Mouse (Mus musculus) right cerebral cortex, postnatal 25 days (tissue): Measurements from ENCODE around the gene Nipbl.

Experiments used
- DNase-seq: peaks from one replicate; pipeline ENCODE4 v3.0.0; 2022

Gene Nipbl

DNA sequence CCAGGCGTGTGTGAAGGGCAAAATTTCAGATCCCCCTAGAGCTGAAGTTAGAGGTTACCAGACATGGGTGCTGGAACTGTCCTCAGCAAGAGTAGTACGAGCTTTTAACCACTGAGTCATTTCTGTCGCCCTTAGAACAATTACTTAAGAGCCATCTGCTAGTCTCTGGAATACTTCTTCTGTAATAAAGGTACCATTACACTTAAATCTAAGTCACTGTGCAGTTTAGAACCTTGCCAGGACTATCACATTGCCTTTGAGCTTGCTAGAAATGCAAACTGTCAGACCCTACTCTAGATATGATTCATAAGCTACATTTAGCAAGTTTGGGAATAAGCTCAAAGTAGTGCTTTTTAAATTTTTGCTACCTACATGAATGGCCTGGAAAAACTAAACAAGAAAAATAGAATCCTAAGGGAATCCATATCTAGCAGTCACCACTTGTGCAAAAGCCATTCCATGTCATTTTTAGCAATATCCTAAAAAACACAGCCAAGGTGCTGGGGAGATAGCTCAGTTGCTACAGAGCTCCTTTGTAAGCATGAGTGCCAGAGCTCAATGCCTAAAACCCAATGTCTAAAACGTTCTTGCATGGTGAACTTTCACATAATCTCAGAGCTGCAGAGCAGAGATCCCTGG is 27.6 kb downstream of the Nipbl start:
- DNase-seq, result no peak

DNA sequence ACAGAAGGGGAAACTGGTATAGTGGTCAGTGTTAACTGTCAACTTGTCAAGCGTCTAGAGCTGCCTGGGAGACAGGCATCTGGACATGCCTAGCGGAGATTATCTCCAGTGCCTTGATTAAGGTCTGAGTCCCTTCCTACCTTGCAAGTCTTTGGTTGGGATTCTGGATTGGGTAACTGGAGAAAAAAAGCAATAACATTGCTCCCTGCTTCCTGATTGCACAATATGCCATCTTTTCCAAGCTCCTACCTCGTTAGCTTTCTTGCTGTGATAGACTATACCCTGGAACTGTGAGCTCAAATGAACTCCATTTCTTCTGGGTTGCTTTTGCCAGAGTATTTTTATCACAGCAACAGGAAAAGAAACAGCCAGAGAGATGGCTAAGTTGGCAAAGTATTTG is 30.9 kb downstream of the Nipbl start:
- DNase-seq, result no peak

DNA sequence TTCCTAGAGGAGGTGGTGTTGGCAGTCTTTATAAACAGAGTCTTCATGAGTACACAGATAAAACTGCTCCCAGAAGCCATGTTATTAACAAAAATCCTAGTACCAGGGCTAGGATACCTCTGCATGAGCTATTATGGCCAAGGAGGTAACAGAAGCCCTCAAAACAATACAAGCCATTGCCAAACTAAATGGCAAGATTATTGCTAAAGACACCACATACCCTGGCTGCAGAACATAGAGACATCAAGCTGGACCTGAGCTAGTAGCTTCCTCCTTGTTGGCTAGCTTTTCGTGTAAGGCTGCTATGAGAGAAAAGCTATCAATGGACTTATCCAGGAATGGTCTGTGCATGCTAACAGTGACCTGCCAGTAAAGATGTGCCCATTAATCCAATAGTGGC is 32.4 kb downstream of the Nipbl start:
- no peak for DNase-seq

GRCm38 (mm10) chr15:8411168-8411837 is 33.0 kb downstream of the Nipbl start:
- DNase-seq, result no peak

GRCm38 (mm10) chr15:8407082-8407481 is 37.2 kb downstream of the Nipbl start:
- DNase-seq, result no peak

GRCm38 (mm10) chr15:8406219-8406618 is 38.0 kb downstream of the Nipbl start:
- DNase-seq, result no peak

GRCm38 (mm10) chr15:8402591-8402990 is 41.7 kb downstream of the Nipbl start:
- no peak for DNase-seq

DNA sequence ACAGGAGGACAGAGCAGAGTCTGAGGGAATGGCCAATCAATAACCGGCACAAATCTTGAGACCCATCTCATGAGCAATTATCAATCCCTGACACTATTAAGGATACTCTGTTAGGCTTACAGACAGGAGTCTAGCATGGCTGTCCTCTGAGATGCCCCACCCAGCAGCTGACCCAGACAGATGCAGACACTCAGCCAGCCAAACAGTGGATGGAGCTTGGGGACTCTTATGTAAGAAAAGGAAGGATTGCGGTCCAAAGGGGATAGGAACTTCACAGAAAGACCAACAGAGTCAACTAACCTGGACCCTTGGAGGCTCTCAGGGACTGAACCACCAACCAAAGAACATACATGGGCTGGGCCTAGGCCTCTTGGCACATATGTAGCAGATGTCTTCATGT is 42.7 kb downstream of the Nipbl start:
- DNase-seq, result no peak

DNA sequence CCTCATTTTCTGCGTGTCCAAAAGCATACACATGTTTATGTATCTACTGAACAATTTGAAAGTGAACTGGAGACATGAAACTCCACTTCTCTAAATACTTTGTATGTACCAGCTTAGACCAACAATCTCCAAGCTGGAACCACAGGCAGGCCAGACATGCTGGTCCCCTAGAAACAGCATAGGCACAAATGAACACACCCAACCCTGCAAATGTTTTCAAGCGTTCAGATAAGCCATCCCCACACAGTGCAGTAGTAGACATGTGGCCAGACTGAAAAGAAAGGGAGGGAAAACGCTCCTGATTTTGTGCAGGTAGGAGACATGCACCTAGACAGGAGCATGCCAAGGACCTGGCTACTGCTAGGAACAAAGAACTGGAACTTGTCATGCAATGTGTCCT is 52.5 kb downstream of the Nipbl start:
- DNase-seq, result no peak

- no peak for DNase-seq
Measured at GRCm38 (mm10) chr15:8382213-8382612, 62.0 kb downstream of the Nipbl start.

- DNase-seq, result no peak
Measured at GRCm38 (mm10) chr15:8375657-8376056, 68.6 kb downstream of the Nipbl start.

GRCm38 (mm10) chr15:8374724-8375123 is 69.5 kb downstream of the Nipbl start:
- no peak for DNase-seq

DNA sequence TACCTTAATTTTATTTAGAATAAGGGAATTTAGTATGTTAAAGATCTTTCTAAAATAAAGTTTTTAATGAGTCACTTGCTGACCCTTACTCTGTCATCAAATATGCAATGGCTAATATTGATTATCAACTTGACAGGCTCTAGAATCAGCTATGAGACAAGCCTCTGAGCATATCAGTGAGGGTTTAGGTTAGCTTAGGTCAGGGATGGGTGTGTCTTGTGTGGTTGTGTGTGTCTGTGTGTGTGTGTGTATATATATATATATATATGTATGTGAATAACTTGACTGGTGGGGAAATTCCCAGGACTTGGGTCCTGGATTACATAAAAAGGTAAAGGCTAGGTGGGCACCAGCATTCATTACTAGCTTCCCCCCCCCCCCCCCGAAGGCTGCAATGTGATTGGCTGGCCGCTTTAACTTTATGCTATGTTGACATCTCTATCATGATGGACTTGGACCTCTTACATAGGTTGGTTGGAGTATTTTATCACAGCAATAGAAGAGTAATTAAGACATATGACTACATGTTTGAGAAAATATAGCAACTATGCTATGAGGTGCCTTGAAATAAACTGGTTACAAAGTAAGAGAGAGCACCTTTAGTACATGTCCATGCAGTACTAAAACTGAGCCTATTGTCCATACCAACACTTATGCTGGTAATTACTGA is 97.0 kb downstream of the Nipbl start:
- DNase-seq, result no peak

- DNase-seq, result no peak
Measured at GRCm38 (mm10) chr15:8340596-8340995, 103.7 kb downstream of the Nipbl start.

DNA sequence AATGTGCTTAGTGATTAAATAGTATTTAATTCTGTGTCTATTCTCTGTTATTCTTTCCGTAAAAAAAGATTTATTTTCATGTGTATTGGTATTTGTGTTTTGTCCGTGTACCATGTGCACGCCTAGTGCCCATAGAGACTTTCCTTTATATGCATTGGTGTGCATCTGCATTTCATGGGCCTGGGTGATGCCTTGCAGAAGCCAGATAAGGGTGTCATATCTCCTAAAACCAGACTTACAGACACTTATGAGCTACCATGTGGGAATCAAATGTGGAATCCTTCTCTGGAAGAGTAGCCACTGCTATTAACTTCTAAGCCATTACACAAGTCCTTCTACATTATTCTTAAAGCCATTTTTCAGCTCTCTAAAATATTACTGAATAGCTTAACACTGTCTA is 112.7 kb downstream of the Nipbl start:
- DNase-seq, result no peak

DNA sequence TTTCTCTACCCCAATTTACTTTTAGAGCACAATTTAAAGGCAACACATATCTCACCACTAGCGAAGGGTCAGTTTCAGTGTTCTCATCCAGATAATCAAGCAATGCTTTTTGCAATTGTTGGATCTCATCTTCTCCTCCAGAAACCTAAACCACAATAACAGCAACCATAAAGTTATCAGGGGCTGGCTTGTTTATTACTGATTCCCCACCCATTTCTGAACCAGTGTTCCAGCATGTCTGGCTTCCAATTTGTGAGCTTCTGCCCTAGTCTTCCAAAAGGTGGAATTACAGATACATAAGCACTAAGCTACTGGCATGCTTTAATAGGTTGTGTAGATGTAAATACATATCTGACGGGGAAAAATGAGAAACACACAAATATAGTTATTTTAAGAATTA is 118.6 kb downstream of the Nipbl start:
- DNase-seq, result no peak

DNA sequence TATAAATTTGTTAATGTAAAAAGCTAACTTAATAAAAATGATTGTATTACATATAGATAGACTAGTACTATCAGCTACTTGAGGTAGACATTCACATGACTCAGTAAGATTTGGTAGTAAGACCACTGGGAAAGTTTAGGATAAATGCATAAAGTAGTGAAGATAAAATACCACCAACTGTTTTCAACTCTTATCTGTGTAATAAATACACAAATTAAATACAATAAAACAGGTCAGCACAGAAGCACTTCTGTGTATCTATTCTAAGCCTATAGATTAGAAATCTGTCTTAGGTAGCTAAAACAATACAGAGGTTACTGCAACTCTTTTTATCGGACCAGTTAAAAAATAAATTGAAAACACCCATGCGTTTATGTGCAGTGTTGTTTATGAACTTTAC is 119.4 kb downstream of the Nipbl start:
- no peak for DNase-seq

DNA sequence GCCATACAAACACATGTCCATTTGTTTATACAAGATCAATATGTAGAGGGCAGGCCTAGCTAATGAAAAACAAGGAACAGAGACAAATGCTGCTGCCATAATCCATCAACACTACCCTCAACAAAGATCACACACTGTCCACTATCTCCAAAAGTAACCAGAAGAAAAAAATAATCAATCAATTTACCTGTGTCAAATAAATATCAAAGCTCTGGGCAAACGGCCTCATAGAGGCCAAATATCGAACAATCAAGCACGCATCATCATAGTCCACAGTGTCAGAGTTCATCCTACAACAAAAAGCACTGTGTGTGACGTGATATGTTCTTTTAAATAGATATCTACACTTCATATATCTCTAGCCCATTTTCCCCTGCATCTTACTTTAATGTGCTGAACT is 120.2 kb downstream of the Nipbl start:
- DNase-seq, result no peak

DNA sequence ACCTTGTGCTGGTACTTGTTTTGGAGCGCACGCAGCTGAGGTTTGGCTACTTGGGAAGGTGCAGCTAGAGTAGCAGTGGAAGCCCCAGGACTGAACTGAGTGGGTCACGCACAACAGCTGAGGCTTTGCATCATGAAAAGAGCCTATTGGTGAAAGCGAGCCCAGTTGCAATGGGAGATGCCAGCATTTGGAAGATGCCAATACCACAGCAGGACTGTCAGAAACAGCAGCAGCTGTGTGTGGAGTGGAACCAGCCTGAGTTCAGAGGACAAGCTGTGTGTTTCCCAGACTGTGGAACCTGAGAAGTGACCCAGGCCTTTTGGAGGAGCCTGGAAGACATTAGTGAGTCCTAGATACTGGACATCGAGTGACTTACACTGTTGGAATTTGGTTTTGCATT is 122.8 kb downstream of the Nipbl start:
- DNase-seq, result no peak

DNA sequence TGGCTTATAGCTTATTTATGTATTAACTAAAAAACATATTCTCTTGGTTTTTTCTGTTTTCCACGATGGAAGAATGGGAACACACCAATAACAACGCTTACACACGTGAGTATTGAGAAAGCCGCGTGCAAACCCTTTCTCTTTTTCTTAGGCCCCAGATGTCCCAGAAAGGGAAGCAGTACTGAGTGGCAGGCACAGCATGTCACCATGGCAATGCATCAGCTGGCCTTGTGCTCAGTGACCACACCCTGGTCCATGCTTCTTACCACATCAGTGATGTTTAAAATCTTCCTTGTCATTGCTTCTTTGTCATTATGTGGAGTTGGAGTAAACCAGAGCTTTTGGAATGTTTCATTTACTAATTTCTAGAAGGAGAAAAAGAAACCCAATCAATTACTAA is 125.1 kb downstream of the Nipbl start:
- DNase-seq, result no peak

- DNase-seq, result no peak
Measured at GRCm38 (mm10) chr15:8317381-8317780, 126.9 kb downstream of the Nipbl start.

- DNase-seq, result no peak
Measured at GRCm38 (mm10) chr15:8305474-8305873, 138.8 kb downstream of the Nipbl start.

DNA sequence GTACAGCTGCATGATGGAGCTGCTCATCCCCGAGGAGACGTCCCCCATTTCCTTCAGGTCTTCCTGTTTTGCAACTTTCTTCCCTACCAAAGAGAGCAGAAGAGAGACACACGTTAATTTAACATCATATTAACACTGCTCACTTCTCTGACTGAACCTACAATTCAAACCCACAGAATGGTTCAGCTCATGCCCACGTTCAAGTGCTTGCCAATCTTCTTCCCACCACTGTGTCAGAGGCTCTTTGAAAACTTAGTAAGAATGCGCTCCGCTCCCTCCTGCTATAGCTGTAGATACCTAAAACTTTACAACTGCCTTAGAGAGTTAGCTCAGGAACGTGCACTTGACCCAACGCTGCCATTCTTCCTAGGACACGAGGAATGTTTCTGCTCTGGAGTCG is 141.3 kb downstream of the Nipbl start:
- DNase-seq, result no peak

- DNase-seq, result no peak
Measured at GRCm38 (mm10) chr15:8294150-8294549, 150.1 kb downstream of the Nipbl start.

GRCm38 (mm10) chr15:8291251-8291650 is 153.0 kb downstream of the Nipbl start:
- no peak for DNase-seq
